Mouse (Mus musculus) kidney, adult 2 months (tissue): ENCODE data around the gene Spindoc.

Experiments used
- CTCF ChIP-seq: fragments of 200-500 bp; conservative IDR thresholded peaks from 2 replicates; pipeline ENCODE4 v1.5.1; 2011; ENCODE audit warnings: low read depth, mild to moderate bottlenecking, control low read depth, low read length, moderate library complexity, mixed read lengths; ENCODE audit not compliant: insufficient read depth, insufficient read length
- POLR2A ChIP-seq: fragments of 200-500 bp; IDR thresholded peaks from one replicate; pipeline ENCODE4 v1.6.1; 2011; ENCODE audit warnings: low read depth, low read length, control low read depth

GRCm38 (mm10) chr19:7335656-7336055 lies 47.1 kb downstream of the Spindoc start:
- TF ChIP-seq CTCF (no peak), POLR2A (no peak)
